Mouse (Mus musculus): ENCODE measurements around the gene Lect2. TPM values are rescaled to one million over a fixed set of nuclear protein-coding genes. Genes with fewer than 3 reads are reported as not detected.

Lect2 gene
- polyA plus RNA-seq (2014; fragmentation: Nextera tagmentation; extraction: Ambion mirVana), result 0.96 and 1.6 TPM in 2 replicates

DNA sequence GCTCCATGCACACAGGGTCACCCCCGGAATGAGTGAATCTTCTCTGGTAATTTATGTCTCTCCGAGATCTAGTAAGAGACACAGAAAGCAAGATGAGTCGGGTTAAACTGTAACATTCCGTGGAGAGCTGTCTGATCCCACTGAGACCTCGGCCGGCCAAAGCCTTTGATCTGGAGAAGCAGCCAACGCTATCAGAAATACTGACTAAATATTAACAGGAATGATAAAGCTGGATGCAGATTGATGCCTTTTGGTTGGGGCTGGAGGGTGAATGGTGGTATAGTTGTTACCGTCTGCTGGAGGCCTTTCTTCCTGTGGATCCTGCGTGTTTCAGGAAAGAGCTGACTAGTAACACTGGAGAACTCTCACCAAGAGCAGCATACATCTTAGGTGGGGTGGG lies at the start of gene Lect2:
Lect2 (minus strand) TSS at position 102 of the 400 bp plus-strand sequence.
- no peak within 1 kb of the TSS for H3K4me2 ChIP-seq (replicated peaks; ENCODE audit: low read depth, low read length)
- no peak within 1 kb of the TSS for H3K9ac ChIP-seq (ENCODE audit: low read depth, low read length)
- no peak for ATAC-seq (ENCODE audit: low FRiP score, low TSS enrichment)
- H3K9me3 ChIP-seq (ENCODE audit: control insufficient read depth, low read length), result no peaks in the 10 kb centered on the region
- H3K4me1 ChIP-seq (ENCODE audit: control insufficient read depth, insufficient read depth, low read length), result peaks cover 2% of the 10 kb centered on the region
- no peak within 1 kb of the TSS for H3K27ac ChIP-seq (ENCODE audit: low read depth, low read length)
- no peaks in the 10 kb centered on the region for H3K36me3 ChIP-seq (ENCODE audit: control insufficient read depth, insufficient read depth, low read length)
- WGBS, result 48% methylated on average over 9 of the region's 9 CpGs
- no peak within 1 kb of the TSS for H3K4me3 ChIP-seq (ENCODE audit: low read length)
- H3K27me3 ChIP-seq (ENCODE audit: control insufficient read depth, insufficient read depth, low read length), result no peaks in the 10 kb centered on the region

DNA sequence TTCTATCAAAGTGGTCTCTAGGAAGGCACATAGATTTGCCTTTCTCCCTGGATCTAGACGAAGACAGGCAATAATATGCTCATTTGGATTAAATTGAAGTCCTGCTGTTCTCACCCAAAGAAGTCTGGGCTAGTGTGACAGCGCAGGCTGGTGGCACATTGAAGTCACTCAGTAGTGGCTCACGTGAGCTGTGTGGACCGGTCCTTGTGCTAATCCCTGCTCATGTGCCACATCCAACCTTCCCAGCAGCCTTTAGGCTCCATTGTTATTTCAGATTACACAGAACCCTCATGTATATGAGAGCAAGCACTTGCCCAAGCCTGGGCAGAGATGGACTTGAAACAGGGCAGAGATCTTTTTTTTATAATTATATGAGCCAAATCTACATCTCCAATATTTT lies 49.0 kb upstream of the Lect2 start:
- peak overlapping the region; percentile 56; the same call in 1 of the 2 replicates for H3K27ac ChIP-seq (ENCODE audit: low read depth, low read length)

DNA sequence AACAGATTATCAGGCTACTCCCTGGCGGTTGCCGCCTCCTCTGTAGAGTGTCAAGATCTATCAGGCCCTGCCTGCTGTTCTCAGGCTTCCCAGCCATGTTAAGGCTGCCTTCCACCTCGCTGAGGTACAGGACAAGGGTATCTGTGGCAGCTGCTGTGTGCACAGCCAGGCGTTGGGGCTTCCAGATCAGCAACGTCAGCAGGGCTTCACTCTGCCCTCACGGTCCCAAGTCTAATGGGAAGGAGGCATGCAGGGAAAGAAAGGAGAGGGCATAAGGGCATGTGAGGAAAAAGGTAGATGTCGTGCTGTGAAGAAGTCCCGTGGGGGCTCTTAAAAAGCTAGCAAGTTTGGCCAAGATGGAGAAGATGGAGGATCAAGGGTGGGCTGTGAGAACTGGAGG lies 46.9 kb upstream of the Lect2 start:
- 73% methylated on average over 8 of the region's 8 CpGs for WGBS
- no peak for ATAC-seq (ENCODE audit: low FRiP score, low TSS enrichment)
- no peaks in the 10 kb centered on the region for H3K27me3 ChIP-seq (ENCODE audit: control insufficient read depth, insufficient read depth, low read length)
- no peak overlapping the region for H3K27ac ChIP-seq (ENCODE audit: low read depth, low read length)
- H3K36me3 ChIP-seq (ENCODE audit: control insufficient read depth, insufficient read depth, low read length), result no peaks in the 10 kb centered on the region
- no peaks in the 10 kb centered on the region for H3K9me3 ChIP-seq (ENCODE audit: control insufficient read depth, low read length)
- H3K4me1 ChIP-seq (ENCODE audit: control insufficient read depth, insufficient read depth, low read length), result peaks cover 28% of the 10 kb centered on the region
- no peak overlapping the region for H3K9ac ChIP-seq (ENCODE audit: low read depth, low read length)
- no peak overlapping the region for H3K4me2 ChIP-seq (replicated peaks; ENCODE audit: low read depth, low read length)
- no peak overlapping the region for H3K4me3 ChIP-seq (ENCODE audit: low read length)

More for the DNA sequence above, 49.0 kb upstream of the Lect2 start:
- H3K4me3 ChIP-seq (ENCODE audit: low read length), result no peak overlapping the region
- H3K36me3 ChIP-seq (ENCODE audit: control insufficient read depth, insufficient read depth, low read length), result no peaks in the 10 kb centered on the region
- H3K4me1 ChIP-seq (ENCODE audit: control insufficient read depth, insufficient read depth, low read length), result peaks cover 28% of the 10 kb centered on the region
- no peak overlapping the region for H3K9ac ChIP-seq (ENCODE audit: low read depth, low read length)
- H3K27me3 ChIP-seq (ENCODE audit: control insufficient read depth, insufficient read depth, low read length), result no peaks in the 10 kb centered on the region
- no peak for ATAC-seq (ENCODE audit: low FRiP score, low TSS enrichment)
- WGBS, result 89% methylated on average over 4 of the region's 4 CpGs
- H3K4me2 ChIP-seq (replicated peaks; ENCODE audit: low read depth, low read length), result no peak overlapping the region
- H3K9me3 ChIP-seq (ENCODE audit: control insufficient read depth, low read length), result no peaks in the 10 kb centered on the region

DNA sequence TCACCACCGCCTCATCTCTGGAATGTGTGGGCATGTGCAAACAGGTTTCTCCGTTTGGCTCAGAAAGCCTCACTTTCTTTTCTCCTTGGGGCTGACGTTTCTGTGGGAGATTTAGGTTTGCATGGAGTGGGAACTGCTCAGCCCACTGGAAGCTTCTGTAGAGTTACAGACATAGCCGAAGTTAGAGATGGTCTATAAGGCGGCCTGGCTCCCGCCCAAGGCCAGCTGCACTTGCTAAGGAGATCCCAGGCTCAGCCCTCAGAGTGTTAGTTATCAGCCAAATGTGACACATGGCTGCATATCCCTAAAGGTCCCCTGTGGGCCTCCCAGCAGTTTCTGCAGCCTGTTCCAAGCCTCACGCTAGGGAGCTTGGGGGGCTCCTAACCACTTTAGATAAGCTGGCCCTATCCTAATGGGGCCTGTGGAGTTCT lies 45.7 kb upstream of the Lect2 start:
- H3K4me3 ChIP-seq (ENCODE audit: low read length), result no peak overlapping the region
- no peak overlapping the region for H3K4me2 ChIP-seq (replicated peaks; ENCODE audit: low read depth, low read length)
- no peak overlapping the region for H3K9ac ChIP-seq (ENCODE audit: low read depth, low read length)
- no peaks in the 10 kb centered on the region for H3K27me3 ChIP-seq (ENCODE audit: control insufficient read depth, insufficient read depth, low read length)
- no peaks in the 10 kb centered on the region for H3K36me3 ChIP-seq (ENCODE audit: control insufficient read depth, insufficient read depth, low read length)
- no peak overlapping the region for H3K27ac ChIP-seq (ENCODE audit: low read depth, low read length)
- H3K4me1 ChIP-seq (ENCODE audit: control insufficient read depth, insufficient read depth, low read length), result peaks cover 35% of the 10 kb centered on the region
- ATAC-seq (ENCODE audit: low FRiP score, low TSS enrichment), result no peak
- no peaks in the 10 kb centered on the region for H3K9me3 ChIP-seq (ENCODE audit: control insufficient read depth, low read length)
- 69% methylated on average over 7 of the region's 7 CpGs for WGBS

DNA sequence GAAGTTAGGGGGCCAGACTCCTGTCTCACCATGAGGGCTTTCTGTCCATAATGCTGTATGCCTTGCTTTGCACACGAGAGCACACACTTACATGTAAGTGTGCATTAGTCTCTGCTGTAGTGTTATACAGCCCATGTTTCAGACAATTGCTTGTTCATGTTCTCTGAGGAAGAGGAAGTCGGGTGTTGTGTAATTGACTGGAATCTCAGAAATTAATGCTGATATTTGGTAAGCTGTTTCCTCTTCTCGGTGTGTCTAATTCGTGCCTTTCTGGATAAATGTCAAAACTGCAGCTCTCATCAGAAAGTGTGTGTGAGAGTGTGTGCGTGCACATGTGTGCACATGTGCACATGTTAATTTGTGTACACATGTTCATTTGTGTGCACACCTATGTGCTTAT lies 44.9 kb upstream of the Lect2 start:
- Histone ChIP-seq H3K9ac (ENCODE audit: low read depth, low read length) (no peak overlapping the region), H3K27ac (ENCODE audit: low read depth, low read length) (no peak overlapping the region), H3K4me3 (ENCODE audit: low read length) (no peak overlapping the region), H3K4me1 (ENCODE audit: control insufficient read depth, insufficient read depth, low read length) (peaks cover 42% of the 10 kb centered on the region), H3K27me3 (ENCODE audit: control insufficient read depth, insufficient read depth, low read length) (no peaks in the 10 kb centered on the region), H3K36me3 (ENCODE audit: control insufficient read depth, insufficient read depth, low read length) (no peaks in the 10 kb centered on the region), H3K4me2 (replicated peaks; ENCODE audit: low read depth, low read length) (no peak overlapping the region), H3K9me3 (ENCODE audit: control insufficient read depth, low read length) (no peaks in the 10 kb centered on the region)
- WGBS, result 85% methylated on average over 5 of the region's 5 CpGs
- ATAC-seq (ENCODE audit: low FRiP score, low TSS enrichment), result no peak

DNA sequence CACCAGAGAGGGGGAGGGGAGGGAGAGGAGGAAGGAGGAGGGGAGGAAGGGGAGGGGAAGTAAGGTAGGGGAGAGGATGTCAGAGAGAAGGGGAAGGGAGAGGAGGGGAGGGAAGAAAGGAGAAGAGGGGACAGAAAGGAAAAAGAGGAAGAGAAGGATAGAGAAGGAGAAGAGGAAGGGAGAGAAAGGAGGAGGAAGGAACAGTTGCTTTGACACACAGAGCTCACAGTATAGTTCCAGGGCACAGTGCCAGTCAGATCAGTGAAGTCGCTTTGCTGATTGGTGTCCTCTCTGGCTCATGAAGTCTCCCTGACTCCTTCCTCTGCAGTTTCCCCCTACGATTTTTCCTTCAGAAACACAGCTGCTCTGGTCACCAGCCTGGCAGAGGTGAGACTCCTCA lies 43.6 kb upstream of the Lect2 start:
- no peaks in the 10 kb centered on the region for H3K27me3 ChIP-seq (ENCODE audit: control insufficient read depth, insufficient read depth, low read length)
- H3K36me3 ChIP-seq (ENCODE audit: control insufficient read depth, insufficient read depth, low read length), result no peaks in the 10 kb centered on the region
- no peak overlapping the region for H3K9ac ChIP-seq (ENCODE audit: low read depth, low read length)
- no peak overlapping the region for H3K27ac ChIP-seq (ENCODE audit: low read depth, low read length)
- no peaks in the 10 kb centered on the region for H3K9me3 ChIP-seq (ENCODE audit: control insufficient read depth, low read length)
- WGBS, result 65% methylated on average over 2 of the region's 2 CpGs
- no peak overlapping the region for H3K4me2 ChIP-seq (replicated peaks; ENCODE audit: low read depth, low read length)
- no peak overlapping the region for H3K4me3 ChIP-seq (ENCODE audit: low read length)
- peaks cover 42% of the 10 kb centered on the region for H3K4me1 ChIP-seq (ENCODE audit: control insufficient read depth, insufficient read depth, low read length)
- ATAC-seq (ENCODE audit: low FRiP score, low TSS enrichment), result no peak

DNA sequence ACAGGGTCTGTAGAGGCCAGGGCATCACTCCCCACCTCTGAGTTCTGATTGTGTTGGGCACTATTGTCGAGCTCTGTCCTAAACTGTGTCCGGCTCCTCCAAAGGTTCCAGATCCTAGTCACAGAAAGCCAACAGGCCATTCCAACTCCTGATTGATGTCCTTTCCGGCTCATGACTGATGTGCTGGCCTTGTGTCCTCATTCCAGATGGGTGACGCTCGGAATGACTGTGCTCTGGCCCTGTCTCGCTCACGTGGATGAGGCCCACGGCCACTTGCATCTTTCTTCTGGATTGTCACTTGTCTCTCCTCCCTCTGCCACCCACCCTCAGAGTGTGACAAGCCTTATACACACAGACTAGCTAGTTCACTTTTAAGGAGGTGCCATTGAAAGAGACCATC lies 42.9 kb upstream of the Lect2 start:
- WGBS, result 77% methylated on average over 8 of the region's 8 CpGs
- ATAC-seq (ENCODE audit: low FRiP score, low TSS enrichment), result no peak
- Histone ChIP-seq H3K4me3 (ENCODE audit: low read length) (no peak overlapping the region), H3K4me2 (replicated peaks; ENCODE audit: low read depth, low read length) (no peak overlapping the region), H3K27ac (ENCODE audit: low read depth, low read length) (no peak overlapping the region), H3K4me1 (ENCODE audit: control insufficient read depth, insufficient read depth, low read length) (peaks cover 42% of the 10 kb centered on the region), H3K9ac (ENCODE audit: low read depth, low read length) (no peak overlapping the region), H3K27me3 (ENCODE audit: control insufficient read depth, insufficient read depth, low read length) (no peaks in the 10 kb centered on the region), H3K36me3 (ENCODE audit: control insufficient read depth, insufficient read depth, low read length) (no peaks in the 10 kb centered on the region), H3K9me3 (ENCODE audit: control insufficient read depth, low read length) (no peaks in the 10 kb centered on the region)

DNA sequence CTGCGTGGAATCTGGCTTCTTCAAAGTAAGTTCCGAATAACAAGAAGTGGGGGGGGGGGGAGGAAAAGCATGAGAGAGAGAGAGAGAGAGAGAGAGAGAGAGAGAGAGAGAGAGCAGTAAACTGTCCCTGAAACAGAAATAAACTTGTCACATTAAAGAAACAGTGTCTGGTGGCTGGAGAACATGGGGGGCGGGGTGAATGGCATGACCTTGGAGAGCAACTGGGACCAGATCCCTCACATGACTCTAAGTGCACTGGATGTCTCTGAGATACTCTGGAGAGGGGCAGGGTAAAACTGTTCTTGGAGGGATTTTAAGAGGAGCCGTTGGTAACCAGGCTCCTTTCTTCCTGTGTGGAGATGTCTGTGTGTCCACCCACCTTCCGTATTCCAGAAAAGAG lies 41.9 kb upstream of the Lect2 start:
- Histone ChIP-seq H3K4me2 (replicated peaks; ENCODE audit: low read depth, low read length) (no peak overlapping the region), H3K9me3 (ENCODE audit: control insufficient read depth, low read length) (no peaks in the 10 kb centered on the region), H3K4me3 (ENCODE audit: low read length) (no peak overlapping the region), H3K27ac (ENCODE audit: low read depth, low read length) (no peak overlapping the region), H3K4me1 (ENCODE audit: control insufficient read depth, insufficient read depth, low read length) (peaks cover 42% of the 10 kb centered on the region), H3K9ac (ENCODE audit: low read depth, low read length) (no peak overlapping the region), H3K27me3 (ENCODE audit: control insufficient read depth, insufficient read depth, low read length) (no peaks in the 10 kb centered on the region), H3K36me3 (ENCODE audit: control insufficient read depth, insufficient read depth, low read length) (no peaks in the 10 kb centered on the region)
- WGBS, result 54% methylated on average over 5 of the region's 5 CpGs
- no peak for ATAC-seq (ENCODE audit: low FRiP score, low TSS enrichment)

DNA sequence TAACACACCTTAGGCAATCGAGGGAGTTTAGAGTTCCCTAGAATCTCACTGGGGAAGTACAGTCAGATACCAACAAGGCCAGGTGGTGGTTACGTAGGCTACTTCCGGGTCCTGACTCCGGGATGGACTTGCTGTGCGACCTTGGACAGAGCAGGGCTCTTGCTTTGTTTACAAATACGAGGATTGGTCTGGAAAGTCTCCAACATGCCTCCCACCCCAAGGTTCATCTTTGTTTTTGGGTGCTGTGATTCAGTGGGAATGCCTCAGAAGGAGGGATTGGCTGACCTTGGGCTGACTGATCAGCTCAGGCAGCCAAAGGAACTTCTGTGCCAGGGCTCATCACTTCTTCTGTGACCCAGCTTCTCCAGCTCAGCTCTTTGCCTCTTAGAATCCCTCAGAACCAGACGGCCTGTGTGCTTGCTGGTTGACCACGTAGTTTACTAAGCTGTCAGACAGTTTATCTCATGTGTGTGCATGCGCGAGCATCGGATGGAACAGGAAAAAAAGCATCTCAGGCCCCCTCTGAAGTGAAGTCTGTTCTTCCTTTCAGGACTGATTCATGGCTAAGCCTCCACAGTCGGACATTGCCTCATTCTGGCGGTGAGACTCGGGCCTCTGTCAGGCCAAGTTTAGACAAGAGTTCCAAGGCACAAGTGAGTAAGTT lies 40.3 kb upstream of the Lect2 start:
- no peaks in the 10 kb centered on the region for H3K9me3 ChIP-seq (ENCODE audit: control insufficient read depth, low read length)
- ATAC-seq (ENCODE audit: low FRiP score, low TSS enrichment), result no peak
- H3K9ac ChIP-seq (ENCODE audit: low read depth, low read length), result no peak overlapping the region
- peaks cover 41% of the 10 kb centered on the region for H3K4me1 ChIP-seq (ENCODE audit: control insufficient read depth, insufficient read depth, low read length)
- peak overlapping the region; percentile 32; the same call in 1 of the 2 replicates for H3K27ac ChIP-seq (ENCODE audit: low read depth, low read length)
- WGBS, result 64% methylated on average over 14 of the region's 14 CpGs
- no peak overlapping the region for H3K4me2 ChIP-seq (replicated peaks; ENCODE audit: low read depth, low read length)
- no peak overlapping the region for H3K4me3 ChIP-seq (ENCODE audit: low read length)
- H3K36me3 ChIP-seq (ENCODE audit: control insufficient read depth, insufficient read depth, low read length), result no peaks in the 10 kb centered on the region
- no peaks in the 10 kb centered on the region for H3K27me3 ChIP-seq (ENCODE audit: control insufficient read depth, insufficient read depth, low read length)

Measured in kidney, embryonic 14.5 days (tissue).